In genomic region chr4:22491813-22492160, GRCm38 (mm10) we compare ENCODE assay signal across 15 mouse cellular contexts. TPM values are rescaled to one million over a fixed set of nuclear protein-coding genes. Genes with fewer than 3 reads are reported as not detected.
DNase-seq lines count a peak whose midpoint lies in the region; ATAC-seq lines count a peak whose summit lies in the region.
"Had no signal": no experiment of that assay in that cellular context is flagged by ENCODE, and none has a peak within 500 bp of the region (broad histone marks: within the 10 kb centered on the region; RNA-seq: fewer than 3 reads in every experiment).

No protein-coding gene starts in this region.

- WGBS in forebrain, embryonic 14.5 days, result 2% methylated on average over 7 of the region's 7 CpGs

- intact Hi-C loops in left cerebral cortex, postnatal 4 days (cut with DNase I), result loop anchor here (5.0 to 10.0 kb wide), 4 partner anchors 481 to 1753 kb away; no protein-coding TSS in a partner anchor

- no peaks in the 10 kb centered on the region for H3K36me3 ChIP-seq in forebrain, embryonic 14.5 days (ENCODE audit: control insufficient read depth, insufficient read depth, low read length)
- H3K36me3 ChIP-seq: G1E had no signal

- no peaks in the 10 kb centered on the region for H3K9me3 ChIP-seq in forebrain, embryonic 14.5 days (replicated peaks; ENCODE audit: control insufficient read depth, low read length)

- H3K27me3 ChIP-seq in forebrain, embryonic 14.5 days (replicated peaks; ENCODE audit: control insufficient read depth, insufficient read depth, low read length), result peaks cover 3% of the 10 kb centered on the region; the same call in 1 of the 2 replicates

- peak overlapping the region; percentile 89 for H3K4me3 ChIP-seq in forebrain, embryonic 14.5 days (ENCODE audit: low read depth, low read length)

- peak; percentile 33 for DNase-seq in left cerebral cortex, postnatal 4 days
- no peak for DNase-seq in left cerebral cortex, adult 9 months (ENCODE audit: low spot score in 2 of 2)
- peak; percentile 75 for DNase-seq in forebrain, embryonic 14.5 days (ENCODE audit: low spot score)
- DNase-seq in mesoderm, embryonic 11.5 days (ENCODE audit: low read depth, low spot score), result peak; percentile 52
- DNase-seq in retina, postnatal 1 day, result peak; percentile 67
- no peak for DNase-seq in adrenal gland, postnatal 14 days
- DNase-seq in kidney, adult 9 months, result no peak
- no peak for DNase-seq in kidney, adult 11 months
- DNase-seq: adrenal gland, postnatal 36 days; gastrocnemius, adult 2 months; kidney, adult 2 months; thymus, postnatal 36 days had no signal

- H3K27ac ChIP-seq in forebrain, embryonic 14.5 days (ENCODE audit: low read depth, low read length), result peak overlapping the region; percentile 91
- H3K27ac ChIP-seq: gastrocnemius, adult 2 months had no signal

- ATAC-seq in forebrain, embryonic 14.5 days, result no peak

- H3K9ac ChIP-seq in forebrain, embryonic 14.5 days (ENCODE audit: low read length), result peak overlapping the region; percentile 83

- H3K4me2 ChIP-seq in forebrain, embryonic 14.5 days (ENCODE audit: low read length), result peak overlapping the region; percentile 99

- peaks cover 11% of the 10 kb centered on the region for H3K4me1 ChIP-seq in forebrain, embryonic 14.5 days (ENCODE audit: control insufficient read depth, insufficient read depth, low read length)

RNA-seq across cellular contexts. Expression of gene Pou3f2, which starts 3.6 kb away (rescaled TPM):
- 10 to 100 TPM; 50.0 to 68.6 TPM for total RNA-seq in left cerebral cortex, postnatal 4 days (2021)
- 22.3 and 36.2 TPM in 2 replicates for polyA plus RNA-seq in forebrain, embryonic 14.5 days (2014; fragmentation: Nextera tagmentation; extraction: Ambion mirVana)
- total RNA-seq in adrenal gland, postnatal 14 days (2021), result 0.07 and 0.08 TPM in 2 replicates
- total RNA-seq: gastrocnemius, adult 2 months; liver, adult 2 months; megakaryocyte, adult 5-6 weeks had no signal
- polyA plus RNA-seq: G1E; kidney, adult 2 months; liver, adult 2 months had no signal

Comparison
In these comparisons a context has a peak if more than half of its experiments do, and no peak if none do; other contexts are left out.
1. DNase-seq: peak in left cerebral cortex, postnatal 4 days (single experiment), forebrain, embryonic 14.5 days (single experiment), mesoderm, embryonic 11.5 days (single experiment) and retina, postnatal 1 day (single experiment); none in left cerebral cortex, adult 9 months (0 of 2), adrenal gland, postnatal 14 days (single experiment), kidney, adult 9 months (single experiment) and kidney, adult 11 months (single experiment).
2. RNA of gene Pou3f2, which starts 3.6 kb away (total RNA-seq): 50.0 to 68.6 TPM in left cerebral cortex, postnatal 4 days; 0.07 to 0.08 TPM in adrenal gland, postnatal 14 days; every median in the first group is over 10 times any median in the second.